Mouse (Mus musculus) intestine, postnatal 0 days (tissue): ENCODE results near the gene Hspa2. TPM values are rescaled to one million over a fixed set of nuclear protein-coding genes. Genes with fewer than 3 reads are reported as not detected.

Experiments used
- ATAC-seq: fragments of 200-750 bp; cut with Nextera tagmentation; 2 replicates; pipeline ENCODE4 v1.8.0; 2017; ENCODE audit warnings: mild to moderate bottlenecking, moderate TSS enrichment, moderate library complexity
- H3K27ac ChIP-seq: fragments of 300-500 bp; sonication (generic); 2 replicates; pipeline ENCODE4 v1.5.1; 2014; ENCODE audit warnings: mild to moderate bottlenecking, low read depth, low read length, moderate library complexity
- H3K27me3 ChIP-seq: fragments of 300-500 bp; sonication (generic); replicated peaks from 2 replicates; pipeline ENCODE4 v1.6.1; 2014; ENCODE audit warnings: low read length, mixed read lengths; ENCODE audit not compliant: control insufficient read depth, insufficient read depth
- H3K36me3 ChIP-seq: fragments of 300-500 bp; sonication (generic); 2 replicates; pipeline ENCODE4 v1.6.1; 2014; ENCODE audit warnings: mild to moderate bottlenecking, moderate library complexity; ENCODE audit not compliant: control insufficient read depth, insufficient read depth
- H3K4me1 ChIP-seq: fragments of 300-500 bp; sonication (generic); replicated peaks from 2 replicates; pipeline ENCODE4 v1.6.1; 2014; ENCODE audit warnings: antibody characterized with exemption, low read length, mixed read lengths; ENCODE audit not compliant: control insufficient read depth, insufficient read depth
- H3K4me2 ChIP-seq: fragments of 300-500 bp; sonication (generic); replicated peaks from 2 replicates; pipeline ENCODE4 v1.6.1; 2014; ENCODE audit warnings: low read depth, mild to moderate bottlenecking, moderate library complexity
- H3K4me3 ChIP-seq: fragments of 300-500 bp; sonication (generic); 2 replicates; pipeline ENCODE4 v1.5.1; 2014; ENCODE audit warnings: low read depth, low read length
- H3K9ac ChIP-seq: fragments of 300-500 bp; sonication (generic); 2 replicates; pipeline ENCODE4 v1.6.1; 2014; ENCODE audit warnings: mild to moderate bottlenecking, low read depth, low read length
- H3K9me3 ChIP-seq: fragments of 300-500 bp; sonication (generic); 2 replicates; pipeline ENCODE4 v1.6.1; 2016; ENCODE audit warnings: mixed run types; ENCODE audit not compliant: control insufficient read depth
- CTCF ChIP-seq: sonication (generic); IDR thresholded peaks from 2 replicates; pipeline ENCODE4 v1.5.1; 2016; ENCODE audit warnings: low read depth, mild to moderate bottlenecking, control low read depth, antibody characterized with exemption, moderate library complexity
- WGBS: fragments of 180-500 bp; shearing (Covaris S2); extraction: QIAGEN DNeasy Blood & Tissue Kit; methylation state at CpG from one replicate; pipeline ENCODE4 v1.1.7; 2014; 5-methylcytosine and 5-hydroxymethylcytosine counted together
- polyA plus RNA-seq: library from polyadenylated mRNA; unstranded; fragments of >200 nt; fragmentation: Nextera tagmentation; extraction: Ambion mirVana; gene quantifications from 2 replicates; pipeline ENCODE4 v1.2.1, GENCODE M21; 2015

Hspa2 gene
- polyA plus RNA-seq, 1 experiment from 2014 or later = 16.9 TPM

DNA sequence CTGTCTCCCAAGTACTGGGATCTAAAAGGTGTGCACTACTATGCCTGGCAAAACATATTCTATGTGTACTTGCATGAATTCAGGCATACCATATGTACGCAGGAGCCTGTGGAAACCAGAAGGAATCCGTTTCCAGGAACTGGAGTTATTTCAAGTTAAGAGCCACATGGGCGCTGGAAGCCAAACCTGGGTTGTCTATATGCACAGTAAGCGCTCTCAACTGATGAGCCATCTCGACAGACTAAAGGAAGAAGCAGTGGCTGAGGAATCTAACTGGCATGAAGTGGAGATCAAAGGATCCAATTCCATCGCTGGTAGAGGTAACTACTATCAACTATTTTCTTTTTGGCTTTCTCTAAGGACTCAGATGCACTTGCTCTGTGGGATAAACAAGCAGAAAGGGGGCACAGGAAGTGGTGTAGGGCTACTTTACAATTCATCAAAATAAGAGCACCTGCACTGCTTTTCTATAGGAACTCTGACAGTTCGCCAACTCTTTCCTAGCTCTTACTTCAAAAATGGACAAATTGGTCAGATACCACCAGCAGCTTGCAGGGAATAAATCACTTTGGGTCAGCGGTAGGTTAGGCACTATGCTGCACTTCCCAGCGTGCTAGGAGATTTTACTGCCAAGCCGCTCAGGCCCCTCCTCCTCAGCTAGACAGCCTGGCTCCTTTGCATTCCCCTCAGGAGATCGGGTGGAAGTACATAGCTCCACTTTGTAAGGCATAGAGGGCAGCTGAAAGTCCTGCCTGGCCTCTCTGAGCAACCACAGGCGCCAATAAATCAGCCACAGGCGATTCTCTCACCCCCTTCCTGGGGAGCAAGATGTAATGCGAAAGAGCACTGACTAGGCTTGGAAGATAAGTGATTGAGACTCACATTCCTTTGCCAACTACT, 36.6 kb upstream of the Hspa2 start:
- TF ChIP-seq CTCF = no peak
- no peak for ATAC-seq
- WGBS = 35% methylated on average over 14 of the region's 14 CpGs
- peak overlapping the region; percentile 75 for H3K4me2 ChIP-seq
- H3K27me3 ChIP-seq = no peaks in the 10 kb centered on the region
- H3K9me3 ChIP-seq = no peaks in the 10 kb centered on the region
- H3K4me1 ChIP-seq = peaks cover 3% of the 10 kb centered on the region; the same call in 1 of the 2 replicates
- H3K27ac ChIP-seq = no peak overlapping the region
- H3K4me3 ChIP-seq = no peak overlapping the region
- no peaks in the 10 kb centered on the region for H3K36me3 ChIP-seq
- H3K9ac ChIP-seq = no peak overlapping the region

DNA sequence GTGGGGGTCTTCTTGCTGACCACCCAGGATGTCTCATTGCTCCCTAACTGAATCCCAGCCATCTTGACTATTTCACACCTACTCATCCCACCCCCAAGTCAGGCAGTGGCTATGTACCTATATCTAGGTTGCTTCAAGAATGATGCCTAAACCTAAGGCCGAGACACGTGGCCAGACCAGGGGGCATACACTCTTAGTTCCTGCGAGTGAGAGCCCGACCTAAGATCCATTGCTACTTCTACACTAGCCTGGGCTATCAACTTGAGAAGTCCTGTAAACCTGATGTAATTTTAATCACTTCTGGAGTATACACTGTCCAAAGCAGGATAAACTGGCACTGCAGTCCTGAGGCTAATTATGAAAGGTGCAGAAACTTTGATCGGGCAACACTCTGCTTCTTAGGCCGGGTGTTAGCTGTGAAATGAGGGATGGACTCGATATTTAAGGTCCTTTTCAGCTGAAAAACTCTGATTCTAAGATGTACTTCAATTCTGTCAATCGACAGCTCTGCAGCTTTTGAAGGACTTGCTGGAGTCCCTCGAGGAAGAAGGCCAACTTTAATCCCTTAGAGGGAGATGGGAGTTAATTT, 35.7 kb upstream of the Hspa2 start:
- peak overlapping the region; percentile 97 for H3K4me3 ChIP-seq
- no peaks in the 10 kb centered on the region for H3K9me3 ChIP-seq
- H3K4me2 ChIP-seq = peak overlapping the region; percentile 75
- no peak overlapping the region for H3K27ac ChIP-seq
- no peak for ATAC-seq
- H3K9ac ChIP-seq = peak overlapping the region; percentile 96
- H3K27me3 ChIP-seq = no peaks in the 10 kb centered on the region
- H3K4me1 ChIP-seq = peaks cover 6% of the 10 kb centered on the region; the same call in 1 of the 2 replicates
- WGBS = 21% methylated on average over 9 of the region's 9 CpGs
- no peak for TF ChIP-seq CTCF
- no peaks in the 10 kb centered on the region for H3K36me3 ChIP-seq

DNA sequence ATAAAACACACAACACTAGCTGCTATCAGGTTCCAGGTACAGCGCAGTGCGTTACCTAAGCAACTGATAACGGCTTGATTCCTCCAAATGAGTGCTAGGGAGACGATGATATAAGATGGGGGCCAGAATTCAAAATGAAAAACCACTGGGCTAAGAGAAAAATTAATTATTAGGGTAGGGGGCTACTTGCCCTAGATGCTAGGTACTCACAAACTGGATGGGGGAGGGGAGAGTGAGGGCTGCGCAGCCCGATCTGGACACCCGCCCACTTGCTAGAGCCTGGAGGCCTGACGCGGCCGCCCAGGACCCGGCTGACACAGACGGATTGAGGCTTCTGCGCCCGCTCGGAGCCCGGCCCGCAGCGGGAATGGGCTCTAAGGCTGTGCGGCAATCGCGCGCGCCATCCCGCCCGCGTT, 35.2 kb upstream of the Hspa2 start:
- Histone ChIP-seq H3K27ac (peak overlapping the region; percentile 99), H3K4me2 (peak overlapping the region; percentile 75), H3K4me3 (peak overlapping the region; percentile 97), H3K27me3 (no peaks in the 10 kb centered on the region), H3K4me1 (peaks cover 6% of the 10 kb centered on the region; the same call in 1 of the 2 replicates), H3K9ac (peak overlapping the region; percentile 96), H3K9me3 (no peaks in the 10 kb centered on the region), H3K36me3 (no peaks in the 10 kb centered on the region)
- WGBS = under 1% methylated on average over 26 of the region's 26 CpGs
- ATAC-seq = peak; percentile 16
- no peak for TF ChIP-seq CTCF

DNA sequence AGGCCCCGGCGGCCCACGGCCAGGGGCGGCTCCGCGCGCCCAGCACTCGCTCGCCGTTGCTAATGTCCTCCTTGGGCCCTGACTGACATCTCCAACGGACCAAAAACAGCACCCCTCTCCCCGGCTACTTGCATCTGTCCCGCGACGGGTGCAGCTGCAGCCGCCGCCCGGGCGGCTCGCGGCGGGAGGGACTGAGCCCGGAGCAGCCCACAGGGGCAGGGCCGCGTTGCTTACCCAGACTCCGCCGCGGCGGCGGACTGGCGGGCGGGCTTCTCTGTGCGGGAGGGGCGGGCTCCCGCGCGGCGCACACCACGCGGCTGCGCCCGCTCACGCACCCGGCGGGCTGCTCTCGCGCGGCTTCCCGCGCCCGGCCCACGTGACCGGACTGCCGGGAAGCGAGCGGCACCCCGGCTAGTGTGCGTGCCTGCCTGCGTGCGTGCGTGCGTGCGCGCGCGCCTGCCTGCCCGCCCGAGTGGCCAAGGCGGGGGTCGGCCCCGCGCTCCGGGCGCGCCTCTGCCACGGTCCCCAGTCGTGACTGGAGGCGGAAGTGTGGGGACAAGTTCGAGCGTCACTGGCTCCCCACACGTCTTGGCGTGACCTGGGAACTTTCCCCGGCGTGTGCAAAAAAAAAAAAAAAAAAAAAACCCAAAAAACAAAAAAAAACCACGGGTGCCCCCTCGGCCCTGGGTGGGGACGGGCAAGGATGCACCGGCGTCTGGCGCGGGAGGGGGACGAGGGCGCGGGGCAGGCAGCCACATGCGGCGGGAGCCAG, 34.6 kb upstream of the Hspa2 start, which contains the start of gene Zbtb25:
Gene Zbtb25, minus strand, starts transcription at position 397 of the 772 bp plus-strand sequence.
- Histone ChIP-seq H3K27ac (peak within 1 kb of the TSS; percentile 99), H3K9ac (peak within 1 kb of the TSS; percentile 96), H3K27me3 (no peaks in the 10 kb centered on the region), H3K9me3 (no peaks in the 10 kb centered on the region), H3K36me3 (no peaks in the 10 kb centered on the region), H3K4me3 (peak within 1 kb of the TSS; percentile 97), H3K4me2 (peak within 1 kb of the TSS; percentile 75), H3K4me1 (peaks cover 6% of the 10 kb centered on the region; the same call in 1 of the 2 replicates)
- TF ChIP-seq CTCF = no peak
- peak; percentile 85 for ATAC-seq
- WGBS = under 1% methylated on average over 82 of the region's 96 CpGs

DNA sequence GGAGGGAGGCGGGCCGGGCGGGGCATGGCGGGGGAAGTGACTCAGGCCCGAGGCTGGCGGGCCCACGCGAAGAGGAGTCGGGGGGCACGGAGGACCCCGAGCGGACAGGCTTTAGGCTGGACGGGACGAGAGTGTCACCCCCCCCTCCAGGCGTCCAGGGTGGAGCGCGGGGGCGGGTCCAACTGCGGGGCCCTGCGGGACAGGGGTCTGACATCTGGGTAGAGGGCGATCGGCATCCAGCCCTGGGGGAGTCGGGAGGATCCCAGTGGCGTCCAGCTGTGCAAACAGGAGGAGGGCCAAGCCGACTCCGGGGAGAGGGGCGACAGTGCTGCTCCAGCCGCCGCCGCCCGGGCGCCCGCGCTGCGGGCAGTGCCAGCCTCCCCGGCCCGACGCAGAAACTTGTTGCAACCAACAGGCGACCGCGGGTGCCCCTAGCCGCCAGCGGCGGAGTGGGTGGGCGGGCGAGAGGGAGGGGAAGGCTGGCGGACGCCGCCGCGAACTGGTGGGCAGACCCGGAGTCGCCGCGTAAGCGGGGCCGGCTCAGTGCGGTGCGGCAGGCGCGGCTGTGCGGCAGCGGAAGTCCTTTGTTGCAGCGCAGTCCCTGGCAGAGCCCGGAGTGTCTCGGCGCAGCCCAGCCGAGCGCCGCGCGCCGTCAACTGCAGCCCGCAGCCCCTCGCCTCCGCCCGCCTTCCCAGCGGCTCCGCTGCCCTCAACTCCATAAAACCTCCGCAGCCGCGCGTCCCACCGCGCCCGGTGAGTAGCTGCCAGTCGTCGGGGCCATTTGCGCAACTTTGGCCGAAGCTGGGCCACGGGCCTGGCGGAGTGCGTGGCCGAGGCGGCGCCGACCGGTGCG, 33.8 kb upstream of the Hspa2 start, which contains the start of gene Zbtb1:
Gene Zbtb1, plus strand, starts transcription at position 289 of the 853 bp plus-strand sequence.
- peaks cover 6% of the 10 kb centered on the region; the same call in 1 of the 2 replicates for H3K4me1 ChIP-seq
- peak; percentile 28; the same call in 1 of the 2 replicates for TF ChIP-seq CTCF
- no peaks in the 10 kb centered on the region for H3K9me3 ChIP-seq
- H3K27me3 ChIP-seq = no peaks in the 10 kb centered on the region
- H3K4me3 ChIP-seq = peak within 1 kb of the TSS; percentile 97
- peak within 1 kb of the TSS; percentile 99 for H3K27ac ChIP-seq
- H3K36me3 ChIP-seq = no peaks in the 10 kb centered on the region
- WGBS = under 1% methylated on average over 71 of the region's 99 CpGs
- peak within 1 kb of the TSS; percentile 96 for H3K9ac ChIP-seq
- peak; percentile 42 for ATAC-seq
- peak within 1 kb of the TSS; percentile 75 for H3K4me2 ChIP-seq
